Mouse (Mus musculus) liver, embryonic 13.5 days (tissue): ENCODE results near the gene Lefty2. TPM values are rescaled to one million over a fixed set of nuclear protein-coding genes. Genes with fewer than 3 reads are reported as not detected.
"Not testable (repeated sequence)": the region's sequence is repeated elsewhere in the genome, so short reads cannot be mapped to it uniquely, and the experiment has no call there.

Experiments
- ATAC-seq: fragments of 200-750 bp; cut with Nextera tagmentation; 2 replicates; pipeline ENCODE4 v1.8.0; 2017; ENCODE audit warnings: low read depth, mild to moderate bottlenecking, moderate number of reproducible peaks, moderate library complexity
- DNase-seq: peaks from one replicate; pipeline ENCODE4 v3.0.0; 2022
- H3K27ac ChIP-seq: fragments of 300-500 bp; sonication (generic); 2 replicates; pipeline ENCODE4 v1.5.1; 2015; ENCODE audit warnings: moderate library complexity, mild to moderate bottlenecking, inconsistent platforms
- H3K27me3 ChIP-seq: fragments of 300-500 bp; sonication (generic); 2 replicates; pipeline ENCODE4 v1.6.1; 2015; ENCODE audit warnings: mild to moderate bottlenecking, inconsistent platforms
- H3K36me3 ChIP-seq: fragments of 300-500 bp; sonication (generic); 2 replicates; pipeline ENCODE4 v1.6.1; 2015; ENCODE audit warnings: mild to moderate bottlenecking, inconsistent platforms
- H3K4me1 ChIP-seq: fragments of 300-500 bp; sonication (generic); replicated peaks from 2 replicates; pipeline ENCODE4 v1.6.1; 2015; ENCODE audit warnings: inconsistent platforms
- H3K4me2 ChIP-seq: fragments of 300-500 bp; sonication (generic); 2 replicates; pipeline ENCODE4 v1.6.1; 2015; ENCODE audit warnings: inconsistent platforms, mild to moderate bottlenecking, moderate library complexity
- H3K4me3 ChIP-seq: fragments of 300-500 bp; sonication (generic); replicated peaks from 2 replicates; pipeline ENCODE4 v1.5.1; 2015; ENCODE audit warnings: mild to moderate bottlenecking, inconsistent platforms
- H3K9ac ChIP-seq: fragments of 300-500 bp; sonication (generic); 2 replicates; pipeline ENCODE4 v1.6.1; 2015; ENCODE audit warnings: mild to moderate bottlenecking, inconsistent platforms
- H3K9me3 ChIP-seq: fragments of 300-500 bp; sonication (generic); replicated peaks from 2 replicates; pipeline ENCODE4 v1.6.1; 2016; ENCODE audit warnings: inconsistent platforms
- WGBS: fragments of 180-500 bp; shearing (Covaris S2); methylation state at CpG from one replicate; pipeline ENCODE4 v1.1.7; 2015; ENCODE audit not compliant: insufficient replicate concordance; 5-methylcytosine and 5-hydroxymethylcytosine counted together
- polyA plus RNA-seq: library from polyadenylated mRNA; unstranded; fragments of >200 nt; fragmentation: Nextera tagmentation; extraction: Ambion mirVana; gene quantifications from 2 replicates; pipeline ENCODE4 v1.2.1, GENCODE M21; 2015

Lefty2 gene
- polyA plus RNA-seq, 1 experiment from 2014 or later: not detected

DNA sequence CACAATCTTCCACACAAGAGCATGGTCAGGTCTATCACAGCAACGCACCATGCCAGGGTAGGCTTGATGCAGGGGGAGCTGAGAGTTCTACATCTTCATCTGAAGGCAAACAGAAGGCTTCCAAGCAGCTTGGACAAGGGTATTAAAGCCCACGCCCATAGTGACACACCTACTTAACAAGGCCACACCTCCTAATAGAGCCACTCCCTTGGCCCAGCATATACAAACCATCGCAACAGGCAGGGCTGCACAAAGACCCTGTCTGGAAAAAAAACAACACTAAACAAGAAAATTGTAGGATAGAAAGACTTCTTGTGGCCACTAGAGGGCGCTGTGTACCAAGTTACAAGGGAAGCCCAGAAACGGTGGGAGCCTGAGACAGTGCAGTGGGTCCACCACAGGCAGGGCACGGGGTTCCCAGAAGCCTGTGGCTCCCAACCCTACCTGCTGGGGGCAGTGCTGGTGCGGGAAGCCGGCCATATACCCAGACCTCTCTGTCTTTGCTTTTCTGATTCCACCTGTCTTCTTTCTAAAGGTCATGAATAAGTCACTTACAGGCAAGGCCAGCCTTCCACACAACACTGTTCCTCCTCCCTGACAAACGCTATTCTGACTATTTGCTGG is 18.9 kb upstream of the Lefty2 start:
- no peak overlapping the region for H3K27ac ChIP-seq
- H3K36me3 ChIP-seq: no peaks in the 10 kb centered on the region
- DNase-seq (peak; percentile 61), ATAC-seq (peak; percentile 76)
- no peak overlapping the region for H3K4me3 ChIP-seq
- H3K27me3 ChIP-seq: peaks cover 17% of the 10 kb centered on the region
- 16% methylated on average over 9 of the region's 9 CpGs for WGBS
- H3K4me2 ChIP-seq: no peak overlapping the region
- no peaks in the 10 kb centered on the region for H3K9me3 ChIP-seq
- H3K9ac ChIP-seq: 0 out of 2 replicates have a peak overlapping the region, but pooled peaks have one; percentile 19
- peaks cover 8% of the 10 kb centered on the region for H3K4me1 ChIP-seq

DNA sequence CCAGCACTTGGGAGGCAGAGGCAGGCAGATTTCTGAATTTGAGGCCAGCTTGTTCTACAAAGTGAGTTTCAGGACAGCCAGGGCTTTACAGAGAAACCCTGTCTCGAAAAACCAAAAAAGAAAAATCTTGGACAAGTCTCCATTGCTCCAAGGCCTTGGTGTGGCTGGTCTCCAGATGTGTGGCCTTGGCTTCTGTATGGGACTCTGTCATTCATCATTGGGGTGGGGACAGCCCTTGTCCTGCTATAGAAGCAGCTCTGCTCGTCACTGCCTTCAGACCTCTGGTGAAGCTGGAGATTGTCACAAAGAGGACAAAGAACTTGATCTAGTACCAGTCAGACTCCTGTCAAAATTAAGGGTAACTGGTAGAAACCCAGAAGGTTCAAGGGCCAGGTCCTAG is 18.3 kb upstream of the Lefty2 start:
- WGBS: 60% methylated on average over 2 of the region's 2 CpGs
- no peak overlapping the region for H3K9ac ChIP-seq
- no peak overlapping the region for H3K27ac ChIP-seq
- H3K4me1 ChIP-seq: peaks cover 8% of the 10 kb centered on the region
- no peak overlapping the region for H3K4me3 ChIP-seq
- no peaks in the 10 kb centered on the region for H3K36me3 ChIP-seq
- H3K4me2 ChIP-seq: no peak overlapping the region
- DNase-seq: no peak
- H3K27me3 ChIP-seq: peaks cover 17% of the 10 kb centered on the region
- H3K9me3 ChIP-seq: no peaks in the 10 kb centered on the region
- ATAC-seq: no peak

DNA sequence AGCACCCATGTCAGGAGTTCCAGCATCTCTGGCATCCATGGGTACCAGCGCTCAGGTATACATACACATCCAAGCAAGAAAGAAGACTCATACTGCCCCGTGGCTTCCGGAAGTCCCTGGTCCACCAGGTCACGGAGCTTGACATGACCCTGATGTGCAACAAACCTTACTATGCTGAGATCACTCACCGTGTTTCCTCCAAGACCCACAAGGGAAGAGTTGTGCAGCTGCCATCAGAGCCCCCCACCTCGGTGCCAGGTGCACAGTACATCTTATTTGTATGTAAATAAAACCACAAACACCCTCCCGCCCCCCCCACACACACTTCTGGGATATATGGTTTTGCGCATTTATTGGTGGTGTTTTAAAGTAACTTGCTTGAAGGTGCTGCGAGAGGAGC is 17.8 kb upstream of the Lefty2 start:
- H3K4me1 ChIP-seq: peaks cover 8% of the 10 kb centered on the region
- no peak overlapping the region for H3K27ac ChIP-seq
- H3K36me3 ChIP-seq: no peaks in the 10 kb centered on the region
- no peak overlapping the region for H3K9ac ChIP-seq
- no peak for ATAC-seq
- no peak overlapping the region for H3K4me2 ChIP-seq
- WGBS: 74% methylated on average over 9 of the region's 9 CpGs
- no peak for DNase-seq
- H3K27me3 ChIP-seq: peaks cover 17% of the 10 kb centered on the region
- no peak overlapping the region for H3K4me3 ChIP-seq
- no peaks in the 10 kb centered on the region for H3K9me3 ChIP-seq

DNA sequence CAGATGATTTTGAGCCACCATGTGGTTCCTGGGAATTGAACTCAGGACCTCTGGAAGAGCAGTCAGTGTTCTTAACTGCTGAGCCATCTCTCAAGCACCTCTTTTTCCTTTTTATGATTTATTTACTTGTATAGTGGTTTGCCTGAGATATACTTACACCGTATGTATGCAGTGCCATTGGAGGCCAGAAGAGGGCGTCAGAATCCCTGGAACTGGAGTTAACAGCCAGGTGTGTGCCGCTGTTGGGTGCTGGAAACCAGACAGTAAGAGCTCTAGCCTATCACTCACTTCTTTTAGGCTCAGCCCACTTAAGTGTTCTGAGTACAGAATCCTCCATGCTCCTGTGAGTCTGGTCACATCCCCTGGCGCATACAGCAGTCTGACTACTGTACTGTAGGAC is 15.4 kb upstream of the Lefty2 start:
- DNase-seq (no peak), ATAC-seq (no peak)
- H3K4me2 ChIP-seq: no peak overlapping the region
- no peak overlapping the region for H3K27ac ChIP-seq
- H3K4me3 ChIP-seq: no peak overlapping the region
- H3K9ac ChIP-seq: no peak overlapping the region
- H3K4me1 ChIP-seq: peaks cover 8% of the 10 kb centered on the region
- H3K27me3 ChIP-seq: peaks cover 11% of the 10 kb centered on the region; the same call in 1 of the 2 replicates
- H3K36me3 ChIP-seq: no peaks in the 10 kb centered on the region
- H3K9me3 ChIP-seq: no peaks in the 10 kb centered on the region
- WGBS: 70% methylated on average over 4 of the region's 4 CpGs

DNA sequence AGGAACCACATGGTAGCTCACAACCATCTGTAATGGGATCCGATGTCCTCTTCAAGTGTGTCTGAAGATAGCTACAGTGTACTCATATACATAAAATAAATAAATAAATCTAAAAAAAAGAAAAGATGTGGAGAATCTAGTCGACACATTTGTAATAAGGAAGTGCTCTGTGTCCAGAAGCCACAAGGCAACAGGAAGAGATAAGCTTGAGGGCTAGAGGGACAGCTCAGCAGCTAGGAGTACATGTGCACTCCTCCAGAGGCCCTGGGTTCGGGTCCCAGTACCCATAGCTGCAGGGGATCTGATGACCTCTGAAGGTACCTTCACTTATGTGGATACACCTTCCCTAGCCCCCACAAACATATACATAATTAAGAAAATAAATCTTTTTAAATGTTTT is 11.1 kb upstream of the Lefty2 start:
- H3K4me1 ChIP-seq: peaks cover 10% of the 10 kb centered on the region; the same call in 1 of the 2 replicates
- no peaks in the 10 kb centered on the region for H3K36me3 ChIP-seq
- H3K4me3 ChIP-seq: no peak overlapping the region
- ATAC-seq (no peak), DNase-seq (no peak)
- no peak overlapping the region for H3K9ac ChIP-seq
- H3K4me2 ChIP-seq: no peak overlapping the region
- H3K27me3 ChIP-seq: peaks cover 8% of the 10 kb centered on the region
- H3K9me3 ChIP-seq: no peaks in the 10 kb centered on the region
- 9% methylated on average over 3 of the region's 3 CpGs for WGBS
- H3K27ac ChIP-seq: no peak overlapping the region

DNA sequence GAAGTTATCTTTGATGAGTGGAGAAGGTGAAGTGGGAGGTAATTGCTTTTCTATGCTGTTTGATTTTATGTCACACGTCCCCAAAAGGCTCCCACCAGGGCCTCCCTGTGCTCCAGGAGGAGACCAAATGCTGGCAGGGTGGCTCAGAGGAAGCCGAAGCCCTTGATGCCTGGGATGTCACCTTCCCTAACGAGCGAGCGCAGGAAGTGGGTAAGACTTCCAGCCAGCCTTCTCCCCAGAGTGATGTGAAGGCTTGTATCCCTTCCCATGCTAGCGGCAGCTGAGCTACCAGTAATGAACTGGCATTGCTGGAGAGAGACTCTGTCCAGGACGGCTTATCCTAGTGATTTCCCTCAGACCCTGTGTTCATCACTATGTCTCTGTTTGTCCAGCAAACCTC is 9.2 kb upstream of the Lefty2 start:
- 32% methylated on average over 7 of the region's 7 CpGs for WGBS
- DNase-seq: no peak
- peaks cover 18% of the 10 kb centered on the region for H3K27me3 ChIP-seq
- H3K27ac ChIP-seq: no peak overlapping the region
- H3K4me2 ChIP-seq: no peak overlapping the region
- no peak overlapping the region for H3K4me3 ChIP-seq
- ATAC-seq: no peak
- peaks cover 19% of the 10 kb centered on the region for H3K4me1 ChIP-seq
- no peak overlapping the region for H3K9ac ChIP-seq
- no peaks in the 10 kb centered on the region for H3K36me3 ChIP-seq
- H3K9me3 ChIP-seq: no peaks in the 10 kb centered on the region

DNA sequence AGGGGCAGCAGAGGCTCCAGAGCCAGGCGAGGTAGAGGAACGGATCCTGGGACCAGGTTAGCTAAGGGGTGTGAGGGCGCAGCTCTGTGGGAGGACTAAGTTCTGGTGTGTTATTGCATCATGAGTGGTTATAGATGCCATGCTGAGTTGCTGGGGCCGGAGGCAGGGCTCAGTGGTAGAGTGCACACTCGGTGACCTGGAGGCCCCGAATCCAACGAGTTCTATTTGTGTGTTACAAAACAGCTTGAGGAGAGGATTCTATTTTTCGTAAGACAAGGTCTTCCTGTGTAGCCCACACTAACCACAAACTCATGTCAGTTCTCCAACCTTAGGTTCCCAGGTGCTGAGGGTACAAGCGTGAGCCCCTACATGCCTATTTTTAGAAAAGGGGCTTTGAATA is 8.4 kb upstream of the Lefty2 start:
- H3K9ac ChIP-seq: no peak overlapping the region
- WGBS: 22% methylated on average over 9 of the region's 9 CpGs
- H3K4me2 ChIP-seq: no peak overlapping the region
- no peak overlapping the region for H3K4me3 ChIP-seq
- peaks cover 25% of the 10 kb centered on the region for H3K4me1 ChIP-seq
- no peaks in the 10 kb centered on the region for H3K9me3 ChIP-seq
- ATAC-seq (no peak), DNase-seq (no peak)
- H3K36me3 ChIP-seq: no peaks in the 10 kb centered on the region
- peaks cover 25% of the 10 kb centered on the region for H3K27me3 ChIP-seq
- H3K27ac ChIP-seq: no peak overlapping the region

DNA sequence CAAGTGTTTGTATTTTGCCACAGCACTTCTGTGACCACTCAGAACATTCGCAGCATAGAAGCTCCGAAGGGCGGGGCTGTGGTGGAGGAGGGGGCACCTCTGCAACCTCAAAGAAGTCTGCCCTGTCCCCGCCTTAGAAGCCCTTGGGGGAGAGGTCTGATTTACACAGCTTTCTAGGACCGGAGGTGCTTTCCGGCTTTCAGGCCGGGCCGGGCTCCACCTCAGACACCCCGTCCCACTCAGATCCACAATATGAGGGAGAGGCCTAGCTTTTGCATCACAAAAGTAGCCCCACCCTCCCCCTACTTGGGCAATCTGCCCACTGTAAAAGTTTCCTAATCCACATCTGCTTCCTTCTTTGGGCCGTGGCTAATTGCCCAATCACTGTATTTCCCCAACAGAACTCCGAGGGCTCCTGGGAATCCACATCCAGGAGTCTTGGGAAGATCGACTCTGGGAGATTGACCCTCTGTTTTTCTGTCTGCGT is 4.3 kb upstream of the Lefty2 start:
- Histone ChIP-seq H3K36me3 (no peaks in the 10 kb centered on the region), H3K9ac (no peak overlapping the region), H3K27me3 (peaks cover 49% of the 10 kb centered on the region), H3K27ac (no peak overlapping the region), H3K4me1 (peaks cover 24% of the 10 kb centered on the region), H3K4me2 (peak overlapping the region; percentile 14; the same call in 1 of the 2 replicates), H3K4me3 (no peak overlapping the region), H3K9me3 (no peaks in the 10 kb centered on the region)
- WGBS: 14% methylated on average over 13 of the region's 13 CpGs
- DNase-seq (no peak), ATAC-seq (peak; percentile 37; the same call in 1 of the 2 replicates)

DNA sequence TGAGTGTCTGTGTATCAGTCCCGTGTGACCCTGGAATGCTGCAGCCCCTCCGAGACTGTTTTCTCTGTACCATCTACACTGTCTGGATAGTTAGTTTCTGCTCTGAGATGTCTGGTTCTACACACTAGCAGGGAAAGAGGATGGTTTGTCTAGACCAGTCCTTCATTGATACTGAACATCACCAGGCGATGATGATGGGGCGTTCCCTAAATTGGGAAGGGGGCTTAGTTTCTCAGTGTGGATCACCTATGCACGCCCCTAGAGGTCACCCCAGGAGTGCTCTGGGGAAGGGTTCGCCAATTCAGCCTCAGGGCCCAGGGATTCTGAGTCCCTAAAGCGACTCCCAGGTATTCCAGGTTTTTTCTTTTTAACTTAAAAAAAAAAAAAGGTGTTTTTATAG is 3.7 kb upstream of the Lefty2 start:
- Histone ChIP-seq H3K4me1 (peaks cover 18% of the 10 kb centered on the region), H3K4me3 (no peak overlapping the region), H3K36me3 (no peaks in the 10 kb centered on the region), H3K4me2 (no peak overlapping the region), H3K9ac (no peak overlapping the region), H3K9me3 (no peaks in the 10 kb centered on the region), H3K27me3 (peaks cover 50% of the 10 kb centered on the region), H3K27ac (no peak overlapping the region)
- 39% methylated on average over 7 of the region's 7 CpGs for WGBS
- ATAC-seq: no peak
- no peak for DNase-seq

DNA sequence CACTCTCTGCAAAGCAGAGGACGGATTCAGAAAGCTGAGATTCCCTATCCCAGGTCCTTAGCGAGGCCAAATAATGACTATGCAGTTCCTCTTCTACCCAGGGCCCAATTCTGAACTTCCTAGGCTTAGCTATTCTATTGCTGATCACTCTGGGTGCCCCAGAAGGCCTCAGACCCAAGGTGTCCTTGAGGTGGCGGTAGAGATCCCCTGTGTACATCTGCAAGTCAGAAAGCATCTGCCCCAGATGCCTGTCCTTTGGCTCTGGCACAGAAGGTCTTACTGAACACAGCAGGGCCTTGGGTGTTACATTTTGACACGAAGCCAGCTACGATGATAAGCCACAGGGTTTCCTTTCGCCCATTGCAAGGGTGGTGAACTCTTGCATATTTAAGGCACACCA is 3.1 kb upstream of the Lefty2 start:
- H3K36me3 ChIP-seq: no peaks in the 10 kb centered on the region
- H3K27me3 ChIP-seq: peaks cover 57% of the 10 kb centered on the region
- no peak for ATAC-seq

DNA sequence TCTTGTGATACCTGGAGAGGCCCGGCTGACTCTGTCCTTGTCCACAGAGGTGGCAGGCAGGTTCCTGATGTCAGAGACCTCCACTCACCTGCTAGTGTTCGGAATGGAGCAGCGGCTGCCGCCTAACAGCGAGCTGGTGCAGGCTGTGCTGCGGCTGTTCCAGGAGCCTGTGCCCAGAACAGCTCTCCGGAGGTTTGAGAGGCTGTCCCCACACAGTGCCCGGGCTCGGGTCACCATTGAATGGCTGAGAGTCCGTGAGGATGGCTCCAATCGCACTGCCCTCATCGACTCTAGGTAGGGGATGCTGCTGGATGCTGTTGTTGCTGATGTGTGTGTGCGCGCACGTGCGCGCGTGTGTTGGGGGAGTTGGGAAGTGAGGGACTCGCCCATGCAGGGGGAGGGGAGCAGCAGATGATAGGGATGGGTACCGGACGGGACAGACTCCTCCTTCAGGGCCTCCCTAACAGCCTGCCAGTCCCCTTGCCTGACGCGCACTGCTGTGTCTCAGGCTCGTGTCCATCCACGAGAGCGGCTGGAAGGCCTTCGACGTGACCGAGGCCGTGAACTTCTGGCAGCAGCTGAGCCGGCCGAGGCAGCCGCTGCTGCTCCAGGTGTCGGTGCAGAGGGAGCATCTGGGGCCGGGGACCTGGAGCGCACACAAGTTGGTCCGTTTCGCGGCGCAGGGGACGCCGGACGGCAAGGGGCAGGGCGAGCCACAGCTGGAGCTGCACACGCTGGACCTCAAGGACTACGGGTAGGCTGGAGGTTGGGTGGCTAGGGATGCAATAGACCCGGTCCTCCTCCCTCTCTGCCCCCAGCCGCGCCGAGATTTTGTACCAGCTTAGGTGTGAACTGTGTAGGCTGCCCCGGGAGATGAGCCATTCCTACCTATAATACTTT is 1.4 kb downstream of the Lefty2 start:
- WGBS: 10% methylated on average over 51 of the region's 51 CpGs
- not testable (repeated sequence) for H3K9ac ChIP-seq, ATAC-seq, H3K4me2 ChIP-seq, H3K4me3 ChIP-seq, H3K9me3 ChIP-seq, H3K4me1 ChIP-seq, DNase-seq, H3K36me3 ChIP-seq, H3K27ac ChIP-seq
- peaks cover 54% of the 10 kb centered on the region for H3K27me3 ChIP-seq

More for the DNA sequence above, 3.1 kb upstream of the Lefty2 start:
- Histone ChIP-seq H3K9me3 (no peaks in the 10 kb centered on the region), H3K4me2 (no peak overlapping the region), H3K27ac (no peak overlapping the region), H3K4me3 (no peak overlapping the region), H3K4me1 (peaks cover 14% of the 10 kb centered on the region), H3K9ac (no peak overlapping the region)
- no peak for DNase-seq
- WGBS: 25% methylated on average over 6 of the region's 6 CpGs
